Mouse (Mus musculus) heart, postnatal 25 days (tissue): ENCODE results near the gene Rps23. TPM values are rescaled to one million over a fixed set of nuclear protein-coding genes. Genes with fewer than 3 reads are reported as not detected.
"Not testable (repeated sequence)": the region's sequence is repeated elsewhere in the genome, so short reads cannot be mapped to it uniquely, and the experiment has no call there.

Experiments
- DNase-seq: peaks from one replicate; pipeline ENCODE4 v3.0.0; 2022; ENCODE audit warnings: low spot score
- intact Hi-C: fragments of 180-260 bp; cut with DNase I; formaldehyde crosslinking; loops from one replicate; pipeline ENCODE4 v1.15.1; 2025
- total RNA-seq, 2 experiments: library from RNA; stranded (reverse); gene quantifications; 2 replicates each; pipeline ENCODE4 v1.2.3; 2021

Rps23 gene
- 100 to 1,000 TPM; 164 to 188 TPM for total RNA-seq

DNA sequence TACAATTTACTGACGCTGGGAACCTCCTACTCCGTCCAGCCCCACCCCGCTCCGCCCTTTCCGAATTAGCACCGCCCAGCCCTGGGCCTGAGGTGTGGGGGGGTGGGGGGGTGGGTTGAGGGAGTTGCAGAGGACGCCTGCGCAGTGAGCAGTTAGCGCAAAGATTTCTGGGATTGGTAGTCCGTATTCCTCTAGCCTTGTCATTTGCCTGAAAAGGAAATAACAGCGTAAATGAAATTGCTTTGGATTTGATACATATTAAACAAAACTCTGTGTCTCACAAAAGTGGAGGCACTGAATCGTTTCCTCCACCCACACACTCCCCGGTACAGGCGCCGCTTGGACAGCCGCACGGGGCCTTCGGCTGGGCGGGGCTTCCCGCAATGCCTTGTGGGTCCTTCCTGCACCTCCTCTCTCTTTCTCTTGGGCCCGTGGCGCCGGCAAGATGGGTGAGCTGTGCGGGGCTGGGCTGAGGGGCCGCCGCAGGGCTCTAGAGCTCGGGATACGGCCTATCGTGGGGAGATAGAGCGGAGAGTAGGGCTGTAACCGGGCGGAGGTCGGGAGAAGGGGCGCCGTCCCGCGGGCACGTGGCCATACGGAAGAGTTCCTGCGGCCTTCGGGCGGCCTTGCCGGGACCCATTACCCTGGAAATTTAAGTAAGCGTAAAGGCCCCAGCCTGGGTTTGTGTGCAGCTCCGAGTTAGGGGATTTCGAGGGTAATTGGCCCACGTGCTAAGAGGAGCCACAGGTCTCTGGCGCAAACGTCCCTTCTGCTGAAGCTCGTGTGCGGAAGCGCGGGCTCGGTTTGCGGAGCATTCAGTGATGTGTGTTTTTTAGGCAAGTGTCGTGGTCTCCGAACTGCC lies at the start of gene Rps23:
Gene Rps23, plus strand, starts transcription at position 208 of the 862 bp plus-strand sequence.
- peak; percentile 77 for DNase-seq
- intact Hi-C loops = loop anchor here (10.0 kb wide), 1 partner anchor 532 kb away; no protein-coding TSS in a partner anchor

DNA sequence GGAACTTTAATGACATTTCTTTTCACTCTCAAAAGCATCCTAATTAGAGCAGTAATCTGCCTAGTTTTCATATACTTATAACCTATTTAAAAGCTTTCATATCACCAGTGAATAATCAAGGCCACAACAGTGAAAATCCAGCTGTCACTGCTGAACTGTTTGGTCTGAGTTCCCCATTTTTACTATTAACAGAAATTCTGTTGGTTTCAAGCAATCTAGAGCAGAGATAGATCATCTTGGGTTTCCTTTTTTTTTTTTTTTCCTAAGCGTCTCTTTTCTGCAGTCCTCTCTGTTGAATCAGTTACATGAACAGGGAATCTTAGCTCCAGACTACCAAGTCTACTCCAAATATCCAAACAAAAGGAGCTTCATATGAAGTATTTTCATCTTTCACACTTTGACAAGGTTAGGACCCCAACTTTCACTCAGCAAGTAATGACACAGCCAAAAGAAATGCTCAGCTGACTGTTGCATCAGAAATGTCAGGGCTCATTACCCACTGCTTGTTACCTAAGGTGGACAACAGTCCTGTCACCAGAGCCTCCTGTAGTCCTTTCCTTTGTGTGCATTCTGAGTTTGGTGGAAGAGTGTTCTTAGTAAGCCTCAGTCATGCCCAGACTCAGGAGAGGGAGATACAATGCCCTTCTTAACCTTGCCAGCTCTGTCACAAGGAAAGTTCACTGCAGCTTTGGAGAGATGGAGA lies 40.9 kb upstream of the Rps23 start:
- intact Hi-C loops = no loop called here
- no peak for DNase-seq

DNA sequence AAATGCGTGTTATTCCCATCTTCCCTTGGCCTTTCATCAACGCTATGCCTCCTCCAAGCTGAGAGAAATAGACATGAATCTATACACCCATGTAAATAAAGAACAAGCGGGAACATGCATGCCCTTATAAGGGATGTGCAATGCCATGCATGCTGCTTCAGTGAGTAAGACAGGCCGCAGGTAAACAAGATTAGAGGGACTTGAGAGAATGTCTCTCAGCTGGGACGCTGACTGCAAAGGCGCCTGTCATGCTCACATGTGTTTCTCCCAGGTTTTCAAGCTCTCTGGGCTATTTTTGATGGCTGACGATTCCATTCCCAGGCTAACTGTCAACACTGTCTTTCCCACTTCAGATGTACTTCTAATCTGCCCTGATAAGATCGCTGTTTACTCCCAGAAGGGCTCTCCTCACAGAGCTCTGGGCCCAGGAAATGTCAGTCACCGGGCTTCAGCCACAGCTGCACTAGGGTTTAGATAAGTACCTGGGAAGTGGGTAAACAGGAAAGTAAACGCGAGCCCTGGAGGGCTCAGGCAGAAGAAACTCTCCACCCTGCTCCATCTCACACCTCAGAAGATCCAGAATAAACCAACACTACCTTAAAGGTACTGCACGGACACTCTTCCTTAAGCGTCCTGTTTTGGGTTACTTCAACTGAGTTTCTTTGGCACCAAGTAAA lies 36.8 kb upstream of the Rps23 start:
- DNase-seq = peak; percentile 3
- intact Hi-C loops = loop anchor here (2.0 to 5.0 kb wide), 2 partner anchors 1107 to 1339 kb away; no protein-coding TSS in a partner anchor

DNA sequence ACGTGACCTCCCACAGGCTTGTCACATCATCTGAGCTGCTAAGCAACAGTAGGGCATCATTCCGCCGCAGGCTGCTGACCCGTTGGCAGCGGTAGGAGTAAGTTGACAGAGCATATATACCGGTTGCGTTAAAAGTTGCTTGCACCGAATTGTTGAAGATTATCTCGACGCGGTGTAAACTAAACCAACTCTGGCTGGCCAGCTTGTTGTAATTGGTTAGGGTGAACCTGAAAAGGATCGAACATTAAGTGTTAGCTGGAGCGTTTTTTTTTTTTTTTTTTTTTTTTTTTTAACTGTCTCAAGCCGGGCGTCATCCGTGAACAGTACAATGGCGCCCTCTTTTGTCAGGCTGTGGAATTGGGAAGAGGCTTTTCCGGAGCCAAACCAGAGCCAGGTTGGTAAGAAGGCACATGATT lies 36.2 kb upstream of the Rps23 start:
- peak; percentile 7 for DNase-seq
- intact Hi-C loops = loop anchor here (2.0 to 5.0 kb wide), 2 partner anchors 1108 to 1339 kb away; no protein-coding TSS in a partner anchor

DNA sequence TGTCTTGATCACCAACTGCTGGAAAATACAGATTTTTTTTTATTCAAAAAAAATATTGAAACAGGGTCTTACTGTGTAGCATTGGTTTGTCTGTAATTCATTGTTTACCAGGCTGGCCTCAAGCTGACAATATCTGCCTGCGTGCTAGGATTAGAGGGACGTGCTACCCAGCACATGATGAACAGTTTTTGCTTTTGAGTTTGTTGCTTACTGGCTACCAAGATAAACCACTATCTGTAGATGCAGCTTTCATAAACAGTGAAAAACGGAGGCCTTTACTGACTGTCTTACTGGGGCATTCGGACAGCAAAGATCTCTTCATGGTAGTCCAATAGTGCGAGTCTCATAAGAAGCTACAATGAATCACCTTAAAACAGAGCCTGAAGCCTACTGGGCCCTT lies 32.6 kb upstream of the Rps23 start:
- intact Hi-C loops = no loop called here
- DNase-seq = no peak

DNA sequence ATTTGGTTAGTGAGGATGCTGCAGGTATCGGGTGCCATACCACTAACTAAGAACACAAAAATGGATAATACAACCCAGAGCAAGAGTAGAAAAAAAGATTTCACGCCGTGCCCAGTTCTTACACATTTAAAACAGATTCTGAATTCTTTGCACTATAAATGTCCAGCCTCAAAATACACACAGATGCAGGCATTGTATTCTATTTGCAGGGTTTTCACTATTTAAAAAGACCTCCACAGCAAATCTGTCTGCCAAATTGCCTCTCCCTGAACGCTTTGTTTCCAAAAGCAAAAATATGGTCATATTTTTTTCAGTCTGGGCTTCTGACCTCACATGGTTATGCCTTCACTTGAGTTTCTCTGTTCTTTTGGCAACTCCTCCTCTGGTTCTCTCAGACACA lies 27.9 kb upstream of the Rps23 start:
- no peak for DNase-seq
- intact Hi-C loops = no loop called here

DNA sequence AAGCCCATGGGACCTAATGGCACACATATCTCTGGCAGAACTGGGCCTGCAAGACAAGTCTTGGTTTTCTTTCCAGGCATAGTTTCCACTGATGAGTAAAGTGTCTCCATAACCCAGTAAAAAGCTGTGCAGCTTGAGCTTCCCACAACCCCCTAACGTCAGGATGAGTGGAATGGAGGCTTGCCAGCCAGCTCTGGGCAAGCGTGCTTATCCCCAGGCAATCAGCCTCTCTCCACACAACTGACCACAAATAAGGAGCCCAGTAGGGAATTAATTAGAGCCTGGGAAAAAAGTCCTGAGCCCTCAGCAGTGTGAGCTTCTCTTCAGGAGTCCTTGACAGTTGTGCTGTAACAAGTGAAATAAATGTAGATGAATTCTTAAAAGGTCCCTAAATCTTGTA lies 26.7 kb upstream of the Rps23 start:
- intact Hi-C loops = no loop called here
- no peak for DNase-seq

DNA sequence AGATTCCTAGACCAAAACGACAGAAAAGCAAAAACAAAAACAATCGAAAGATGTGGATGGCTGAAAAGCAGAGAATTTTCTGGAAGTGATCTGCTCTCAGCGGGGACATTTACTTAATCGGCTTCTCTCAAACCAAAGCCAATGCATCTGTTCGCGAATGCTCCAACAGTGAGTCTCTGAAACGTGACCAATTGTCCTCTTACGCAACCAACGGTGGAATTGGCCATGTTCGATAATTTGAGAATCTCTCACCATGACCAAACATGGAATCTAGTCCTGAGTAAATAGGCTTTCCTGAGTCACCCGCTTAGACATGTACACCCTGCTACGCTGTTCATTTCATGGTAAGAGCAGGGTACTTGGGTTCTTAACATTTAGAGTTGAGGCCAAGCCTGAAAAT lies 25.9 kb upstream of the Rps23 start:
- no peak for DNase-seq
- intact Hi-C loops = no loop called here

DNA sequence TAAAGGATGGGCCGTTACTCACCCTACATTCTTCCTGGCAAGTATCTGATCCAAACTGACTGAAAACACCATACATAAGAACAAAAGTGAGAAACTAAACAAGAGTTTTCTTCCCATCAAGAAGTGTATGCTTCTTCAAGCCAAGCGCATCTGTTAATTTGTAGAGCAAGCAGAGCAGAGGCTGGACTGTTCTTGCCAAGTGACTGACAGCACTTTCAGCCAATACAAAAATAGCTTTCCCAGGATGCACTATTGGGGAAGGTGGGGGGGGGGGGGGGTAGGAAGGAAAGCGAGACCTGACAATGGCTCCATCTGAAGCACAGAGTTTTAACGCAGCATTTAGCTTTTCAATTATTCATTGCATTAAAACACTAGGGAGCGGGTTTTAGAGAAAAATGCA lies 17.6 kb upstream of the Rps23 start, which contains the start of gene Atp6ap1l:
Gene Atp6ap1l, minus strand, starts transcription at position 180 of the 400 bp plus-strand sequence.
- intact Hi-C loops = no loop called here
- no peak for DNase-seq

DNA sequence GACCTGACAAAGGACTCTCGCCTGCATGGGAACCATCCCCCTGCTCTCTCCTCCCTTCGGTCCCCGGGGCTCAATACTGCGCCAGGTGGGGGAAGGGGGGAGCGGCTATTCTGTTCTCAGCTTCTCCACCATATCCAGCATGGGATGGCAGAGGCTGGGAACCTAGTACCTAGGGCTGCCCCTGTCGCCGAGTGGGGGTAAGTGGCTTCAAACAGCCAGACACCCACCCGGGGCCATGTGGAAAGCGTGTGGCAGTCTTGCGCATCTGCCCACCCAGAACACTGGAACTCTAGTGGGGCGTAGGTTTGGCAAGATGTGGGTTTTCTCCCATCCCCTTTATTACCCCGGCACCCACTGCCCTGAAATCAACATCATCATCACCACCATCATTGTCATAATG lies 15.4 kb upstream of the Rps23 start:
- no peak for DNase-seq
- intact Hi-C loops = no loop called here

DNA sequence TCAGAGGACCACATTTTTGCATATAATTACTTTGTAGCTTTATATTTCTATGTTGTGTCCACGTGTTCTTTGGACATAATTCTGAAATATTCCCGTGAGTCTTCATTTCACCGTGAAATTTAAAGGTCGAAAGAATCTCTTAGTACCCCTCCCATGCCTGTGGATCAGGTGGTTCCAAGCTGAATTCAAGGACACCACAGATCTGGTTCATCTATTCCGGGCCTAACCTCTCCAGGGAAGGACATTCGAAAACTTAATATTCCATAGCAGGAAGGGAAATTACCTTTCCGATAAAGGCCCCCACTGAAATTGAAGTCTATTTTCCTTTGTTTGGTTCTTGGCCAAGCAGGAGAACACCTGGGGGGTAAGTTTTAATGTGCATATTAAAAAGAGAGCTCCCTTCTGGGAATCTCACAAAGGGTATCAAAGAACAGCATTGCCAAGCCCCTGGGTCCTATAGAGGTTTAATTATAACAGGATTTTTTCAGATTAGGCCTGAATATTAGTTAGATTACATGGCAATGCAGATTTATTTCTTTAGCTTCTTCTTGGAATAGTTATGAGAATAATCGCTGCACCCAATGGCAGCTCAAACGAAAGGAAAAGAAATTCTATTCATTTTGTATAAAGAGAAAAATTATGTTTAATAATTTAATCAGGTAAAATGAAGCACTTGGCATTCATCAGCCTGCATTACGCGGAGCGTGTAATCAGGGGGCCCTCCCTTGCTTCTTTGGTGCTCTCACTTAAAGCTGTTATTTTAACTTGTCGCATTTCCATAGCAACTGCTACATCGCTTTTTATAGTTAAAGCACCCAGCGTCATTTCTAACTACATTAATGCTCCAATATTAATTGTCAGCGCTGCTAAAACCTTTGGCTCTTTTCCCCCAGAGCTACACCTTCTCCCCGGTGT lies 9.7 kb upstream of the Rps23 start:
- intact Hi-C loops = no loop called here
- DNase-seq = no peak

DNA sequence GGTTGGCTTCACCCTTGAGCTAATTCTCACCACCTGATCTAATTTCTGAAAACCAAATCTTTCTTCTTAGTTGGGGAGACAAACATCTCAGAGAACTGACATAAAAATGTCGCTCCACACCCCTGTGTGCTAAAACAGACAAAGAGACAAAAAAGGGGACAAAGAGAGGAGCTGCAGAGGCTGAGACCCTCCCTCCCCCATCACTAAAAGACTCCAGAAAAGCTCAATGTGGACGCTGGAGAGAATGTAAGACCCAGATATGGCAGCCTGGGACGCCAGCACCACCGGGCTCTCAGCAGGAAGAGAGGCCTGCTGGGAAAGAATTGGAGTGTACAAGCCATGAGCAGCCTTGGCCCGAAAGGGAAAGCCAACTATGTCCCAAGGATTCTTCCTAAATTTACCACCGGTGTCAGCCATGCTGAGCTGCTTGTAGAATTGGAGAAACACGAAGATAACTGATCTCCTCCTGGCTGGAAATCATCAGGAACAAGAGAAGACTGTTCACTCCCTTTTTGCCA lies 9.0 kb upstream of the Rps23 start:
- no peak for DNase-seq
- intact Hi-C loops = no loop called here

DNA sequence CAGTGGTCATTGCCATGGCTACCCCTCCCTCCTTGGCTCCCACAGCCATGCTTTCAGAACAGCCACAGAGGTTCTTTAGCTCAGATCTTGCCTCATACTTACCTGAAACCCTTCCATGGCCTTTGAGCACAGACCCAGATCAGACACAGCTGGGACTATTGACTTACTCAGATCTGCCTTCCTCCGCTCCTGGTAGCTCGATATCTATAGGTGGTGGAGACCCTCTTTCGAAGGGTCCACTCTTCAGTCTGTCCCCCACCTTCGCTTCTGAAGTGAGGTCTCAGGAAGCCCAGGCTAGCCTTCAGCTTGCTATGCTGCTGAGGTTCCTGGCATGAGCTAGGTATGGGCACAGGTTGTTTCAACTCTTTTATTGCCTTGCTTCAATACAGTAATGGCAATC lies 8.0 kb upstream of the Rps23 start:
- no peak for DNase-seq
- intact Hi-C loops = no loop called here

DNA sequence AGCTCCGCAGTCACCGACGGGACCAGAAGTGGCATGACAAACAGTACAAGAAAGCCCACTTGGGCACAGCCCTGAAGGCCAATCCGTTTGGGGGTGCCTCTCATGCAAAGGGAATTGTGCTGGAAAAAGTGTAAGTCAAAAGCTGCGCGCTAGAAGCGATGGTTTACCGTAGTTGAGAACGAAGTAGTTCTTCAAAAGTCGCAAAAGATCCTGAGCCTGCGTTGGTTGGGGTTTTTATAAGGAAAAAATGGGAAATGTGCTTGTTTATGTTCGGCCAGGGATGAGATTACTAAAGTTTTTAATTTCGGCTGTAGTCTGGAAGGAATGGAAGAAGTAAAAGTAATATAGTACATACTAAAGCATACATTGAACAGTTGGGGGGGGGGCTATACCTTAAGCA lies 859 bp downstream of the Rps23 start:
- intact Hi-C loops = loop anchor here (10.0 kb wide), 1 partner anchor 531 kb away; no protein-coding TSS in a partner anchor
- DNase-seq = not testable (repeated sequence)

DNA sequence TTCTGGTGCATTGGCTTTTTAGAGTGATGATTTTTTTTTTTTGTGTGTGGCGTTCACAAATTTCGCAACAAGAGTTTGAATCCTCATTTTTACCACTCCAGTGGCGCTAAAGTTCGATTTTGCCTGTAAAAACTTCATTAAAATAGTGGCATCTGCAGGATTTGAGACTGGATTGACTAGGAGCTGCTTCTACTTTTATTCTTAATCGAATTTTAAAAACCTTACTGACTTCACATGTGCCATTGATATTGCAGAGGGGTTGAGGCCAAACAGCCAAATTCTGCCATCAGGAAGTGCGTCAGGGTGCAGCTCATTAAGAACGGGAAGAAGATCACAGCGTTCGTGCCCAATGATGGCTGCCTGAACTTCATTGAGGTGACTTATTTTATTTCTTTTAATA lies 1.3 kb downstream of the Rps23 start:
- intact Hi-C loops = loop anchor here (10.0 kb wide), 1 partner anchor 531 kb away; no protein-coding TSS in a partner anchor
- DNase-seq = no peak

DNA sequence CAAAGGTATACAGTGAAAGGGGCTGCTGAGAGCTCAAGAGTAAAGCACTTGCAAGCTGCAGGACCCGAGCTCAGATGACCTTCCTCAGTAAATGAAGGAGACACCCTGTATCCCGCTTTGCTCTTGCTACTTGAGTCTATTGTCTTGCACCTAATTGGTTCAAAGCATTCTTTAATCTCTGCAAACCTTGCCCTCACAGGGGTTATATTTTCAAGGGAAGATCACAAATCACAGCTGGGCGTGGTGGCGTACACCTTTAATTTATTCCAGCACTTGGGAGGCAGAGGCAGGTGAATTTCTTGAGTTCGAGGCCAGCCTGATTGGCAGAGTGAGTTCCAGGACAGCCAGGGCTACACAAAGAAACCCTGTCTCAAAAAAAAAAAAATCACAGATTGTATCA lies 2.4 kb downstream of the Rps23 start:
- intact Hi-C loops = loop anchor here (10.0 kb wide), 1 partner anchor 530 kb away; no protein-coding TSS in a partner anchor
- no peak for DNase-seq

DNA sequence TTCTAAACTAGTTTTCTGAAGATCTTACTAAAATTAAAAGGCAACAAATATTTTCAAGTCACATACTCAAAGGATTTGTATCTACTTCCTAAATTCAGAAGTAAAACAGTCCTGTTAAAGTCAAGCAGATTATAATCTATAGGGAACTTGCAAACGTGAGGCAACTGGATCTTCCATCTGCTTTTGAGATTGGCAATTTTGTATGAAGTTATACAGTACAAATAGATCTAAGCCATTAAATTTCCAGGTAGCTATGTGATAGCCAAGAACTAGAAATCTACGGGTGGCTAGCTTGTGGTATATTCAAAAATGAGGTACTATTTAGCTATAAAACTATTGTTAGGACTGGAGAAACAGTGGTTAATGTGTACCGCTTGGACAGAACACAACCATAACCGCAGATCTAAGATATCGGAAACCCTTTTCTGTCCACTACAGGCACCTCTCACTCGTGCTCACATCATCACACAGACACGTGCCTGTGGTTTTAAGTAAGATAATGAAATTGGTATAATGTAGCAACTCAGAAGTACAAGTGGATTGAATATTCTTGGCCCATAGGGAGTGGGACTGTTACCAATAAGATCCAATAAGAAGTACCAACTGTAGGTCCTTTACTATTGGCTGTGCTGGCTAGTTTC lies 3.5 kb downstream of the Rps23 start:
- DNase-seq = no peak
- intact Hi-C loops = loop anchor here (10.0 kb wide), 1 partner anchor 529 kb away; no protein-coding TSS in a partner anchor

DNA sequence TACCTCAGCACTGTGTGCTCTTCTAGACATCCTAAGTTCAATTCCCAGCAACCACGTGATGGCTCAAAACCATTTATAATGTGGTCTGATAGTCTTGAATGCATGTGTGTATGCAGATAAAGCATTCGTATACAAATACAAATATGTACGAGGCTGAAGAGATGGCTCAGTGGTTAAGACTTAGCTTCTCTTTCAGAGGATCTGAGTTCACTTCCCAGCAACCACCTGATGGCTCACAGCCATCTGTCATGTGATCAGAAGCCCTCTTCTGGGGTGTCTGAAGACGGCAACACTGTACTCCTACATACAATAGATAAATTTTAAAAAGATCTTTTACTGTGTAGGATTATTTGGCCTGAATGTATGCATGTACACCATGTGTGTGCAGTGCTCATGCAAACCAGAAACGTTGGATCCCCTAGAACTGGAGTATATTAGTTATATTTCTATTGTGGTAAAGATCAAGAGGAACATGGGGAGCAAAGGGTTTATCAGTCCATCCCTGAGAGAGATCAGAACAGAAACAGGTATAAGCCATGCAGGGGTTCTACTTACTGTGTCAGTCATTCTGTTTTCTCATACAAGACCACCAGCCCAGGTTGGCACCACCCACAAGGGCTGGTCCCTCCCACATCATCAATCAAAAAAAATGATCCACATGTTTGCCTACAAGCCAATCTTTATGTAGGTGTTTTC lies 4.3 kb downstream of the Rps23 start:
- DNase-seq = no peak
- intact Hi-C loops = loop anchor here (10.0 kb wide), 1 partner anchor 528 kb away; no protein-coding TSS in a partner anchor
